Mouse (Mus musculus) spleen, embryonic (tissue): ENCODE data around the gene Nhsl1.

ENCODE experiments used
- CTCF ChIA-PET: fragments of 350-600 bp; sonication (Branson Sonifier 250); formaldehyde crosslinking; loops from one replicate; lab custom pipeline; 2022; lab: Charles Lee

Nhsl1 gene

GRCm38 (mm10) chr10:18347231-18347630, 28.4 kb downstream of the Nhsl1 start:
- CTCF ChIA-PET: no interaction called here

GRCm38 (mm10) chr10:18350781-18351180, 32.0 kb downstream of the Nhsl1 start:
- CTCF ChIA-PET: no interaction called here

- CTCF ChIA-PET: no interaction called here
These were observed 34.2 kb downstream of the Nhsl1 start for GRCm38 (mm10) chr10:18352937-18353336.

GRCm38 (mm10) chr10:18354103-18354502, 35.3 kb downstream of the Nhsl1 start:
- CTCF ChIA-PET: no interaction called here

GRCm38 (mm10) chr10:18356461-18356860, 37.7 kb downstream of the Nhsl1 start:
- CTCF ChIA-PET: no interaction called here

- CTCF ChIA-PET: no interaction called here
These were observed 38.4 kb downstream of the Nhsl1 start for GRCm38 (mm10) chr10:18357212-18357611.

- CTCF ChIA-PET: no interaction called here
These were observed 39.7 kb downstream of the Nhsl1 start for GRCm38 (mm10) chr10:18358461-18358860.

GRCm38 (mm10) chr10:18360175-18360574, 41.4 kb downstream of the Nhsl1 start:
- CTCF ChIA-PET: no interaction called here

- CTCF ChIA-PET: no interaction called here
These were observed 46.6 kb downstream of the Nhsl1 start for GRCm38 (mm10) chr10:18365432-18365831.

- CTCF ChIA-PET: no interaction called here
These were observed 47.9 kb downstream of the Nhsl1 start for GRCm38 (mm10) chr10:18366697-18367096.

GRCm38 (mm10) chr10:18368111-18368510, 49.3 kb downstream of the Nhsl1 start:
- CTCF ChIA-PET: no interaction called here

- CTCF ChIA-PET: no interaction called here
These were observed 51.9 kb downstream of the Nhsl1 start for GRCm38 (mm10) chr10:18370475-18371286.

GRCm38 (mm10) chr10:18371866-18372265, 53.1 kb downstream of the Nhsl1 start:
- CTCF ChIA-PET: no interaction called here

GRCm38 (mm10) chr10:18375301-18375700, 56.5 kb downstream of the Nhsl1 start:
- CTCF ChIA-PET: interaction anchor here (0.6 kb wide), 1 partner anchor 9 kb away, joined by 3 read pairs; no protein-coding TSS in a partner anchor

GRCm38 (mm10) chr10:18384766-18385165, 66.0 kb downstream of the Nhsl1 start:
- CTCF ChIA-PET: no interaction called here

- CTCF ChIA-PET: no interaction called here
These were observed 67.4 kb downstream of the Nhsl1 start for GRCm38 (mm10) chr10:18386224-18386623.

- CTCF ChIA-PET: interaction anchor here (0.7 kb wide), 1 partner anchor 52 kb away, joined by 15 read pairs; no protein-coding TSS in a partner anchor
These were observed 70.2 kb downstream of the Nhsl1 start for GRCm38 (mm10) chr10:18388784-18389575.

GRCm38 (mm10) chr10:18390004-18390403, 71.2 kb downstream of the Nhsl1 start:
- CTCF ChIA-PET: no interaction called here

- CTCF ChIA-PET: no interaction called here
These were observed 72.8 kb downstream of the Nhsl1 start for GRCm38 (mm10) chr10:18391608-18392007.

GRCm38 (mm10) chr10:18392268-18392667, 73.5 kb downstream of the Nhsl1 start:
- CTCF ChIA-PET: no interaction called here

- CTCF ChIA-PET: interaction anchor here (0.6 kb wide), 1 partner anchor 11 kb away, joined by 3 read pairs; no protein-coding TSS in a partner anchor
These were observed 75.0 kb downstream of the Nhsl1 start for GRCm38 (mm10) chr10:18393740-18394139.

- CTCF ChIA-PET: no interaction called here
These were observed 75.5 kb downstream of the Nhsl1 start for GRCm38 (mm10) chr10:18394270-18394669.
